Mouse (Mus musculus) 416B (cell line): Measurements from ENCODE around the gene Cfap97d1.

Experiments
- DNase-seq: peaks from one replicate; pipeline ENCODE4 v3.0.0; 2011; ENCODE audit warnings: low read depth

Cfap97d1 gene

GRCm38 (mm10) chr11:102037789-102038188 is 53.7 kb downstream of the Cfap97d1 start:
- DNase-seq = no peak

DNA sequence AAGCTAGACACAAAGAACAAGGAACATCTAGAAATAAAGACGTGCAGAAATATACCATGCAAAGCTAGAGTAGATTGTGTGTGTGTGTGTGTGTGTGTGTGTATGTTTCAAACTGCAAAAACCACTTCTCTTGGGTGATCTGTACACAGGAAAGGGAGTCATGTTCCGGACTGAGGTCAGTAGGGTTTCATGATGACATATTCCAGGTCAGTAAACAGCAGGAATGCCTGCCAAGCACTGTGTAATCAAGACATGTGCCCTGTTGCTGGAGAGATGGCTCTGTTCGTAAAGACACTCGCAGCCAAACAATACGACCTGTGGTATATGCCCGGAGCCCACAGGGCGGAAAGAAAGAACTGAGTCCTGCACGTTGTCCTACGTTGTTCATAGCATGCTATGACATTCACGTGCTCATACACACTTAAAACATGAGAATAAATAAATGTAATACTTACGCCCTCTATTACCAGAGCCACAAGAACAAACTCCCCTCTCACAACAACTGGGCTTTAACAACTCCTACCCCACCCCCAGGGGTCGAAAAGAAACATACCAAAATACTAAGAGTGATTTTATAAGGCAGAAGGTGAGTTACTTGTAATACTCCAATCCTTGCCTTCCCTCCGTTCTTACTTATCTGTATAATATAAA is 55.5 kb downstream of the Cfap97d1 start:
- DNase-seq = peak; percentile 59

GRCm38 (mm10) chr11:102040138-102040524 is 56.1 kb downstream of the Cfap97d1 start:
- DNase-seq = peak; percentile 94

DNA sequence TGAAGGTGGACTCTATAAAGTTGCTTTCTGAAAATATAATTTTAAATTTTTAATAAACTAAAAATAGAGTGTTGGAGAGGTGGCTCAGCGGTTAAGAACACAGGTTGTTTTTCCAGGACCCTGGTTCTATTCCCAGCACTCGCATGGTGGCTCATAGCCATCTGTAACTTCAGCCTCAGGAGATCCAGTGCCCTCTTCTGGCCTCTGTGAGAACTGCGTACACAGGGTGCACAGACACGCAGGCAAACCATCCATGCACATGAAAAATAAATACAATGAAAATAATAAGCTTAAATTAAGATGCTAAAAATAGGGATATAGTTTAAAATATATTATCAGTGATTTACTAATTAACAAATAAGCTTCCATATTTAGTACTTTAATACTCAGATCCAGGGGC is 56.6 kb downstream of the Cfap97d1 start:
- peak; percentile 31 for DNase-seq

- peak; percentile 57 for DNase-seq
These were observed 57.4 kb downstream of the Cfap97d1 start, which contains the start of gene Cd300lg for GRCm38 (mm10) chr11:102041350-102041949. Gene Cd300lg (plus strand): TSS chr11:102041509.
